Mouse (Mus musculus): ENCODE measurements around the gene Eml6. TPM values are rescaled to one million over a fixed set of nuclear protein-coding genes. Genes with fewer than 3 reads are reported as not detected.

Gene Eml6
- total RNA-seq, 1 experiment from 2014 or later = 0.70 TPM

GRCm38 (mm10) chr11:29801432-29802427 is 224.1 kb downstream of the Eml6 start:
- no peak for ATAC-seq (ENCODE audit: extremely low read depth, insufficient number of reproducible peaks, low FRiP score, poor library complexity, severe bottlenecking)

GRCm38 (mm10) chr11:29799839-29800238 is 226.0 kb downstream of the Eml6 start:
- no peak for ATAC-seq (ENCODE audit: extremely low read depth, insufficient number of reproducible peaks, low FRiP score, poor library complexity, severe bottlenecking)

GRCm38 (mm10) chr11:29795106-29795505 is 230.7 kb downstream of the Eml6 start:
- no peak for ATAC-seq (ENCODE audit: extremely low read depth, insufficient number of reproducible peaks, low FRiP score, poor library complexity, severe bottlenecking)

- ATAC-seq (ENCODE audit: extremely low read depth, insufficient number of reproducible peaks, low FRiP score, poor library complexity, severe bottlenecking) = no peak
Observed at GRCm38 (mm10) chr11:29794475-29794874, 231.4 kb downstream of the Eml6 start.

- no peak for ATAC-seq (ENCODE audit: extremely low read depth, insufficient number of reproducible peaks, low FRiP score, poor library complexity, severe bottlenecking)
Observed at GRCm38 (mm10) chr11:29790796-29791195, 235.0 kb downstream of the Eml6 start.

GRCm38 (mm10) chr11:29788921-29789638 is 236.8 kb downstream of the Eml6 start:
- ATAC-seq (ENCODE audit: extremely low read depth, insufficient number of reproducible peaks, low FRiP score, poor library complexity, severe bottlenecking) = no peak

GRCm38 (mm10) chr11:29788499-29788898 is 237.3 kb downstream of the Eml6 start:
- no peak for ATAC-seq (ENCODE audit: extremely low read depth, insufficient number of reproducible peaks, low FRiP score, poor library complexity, severe bottlenecking)

- peak; percentile 53 for ATAC-seq (ENCODE audit: extremely low read depth, insufficient number of reproducible peaks, low FRiP score, poor library complexity, severe bottlenecking)
Observed at GRCm38 (mm10) chr11:29787473-29787872, 238.4 kb downstream of the Eml6 start.

GRCm38 (mm10) chr11:29786583-29787219 is 239.1 kb downstream of the Eml6 start:
- peak; percentile 89 for ATAC-seq (ENCODE audit: extremely low read depth, insufficient number of reproducible peaks, low FRiP score, poor library complexity, severe bottlenecking)

GRCm38 (mm10) chr11:29779409-29780026 is 246.3 kb downstream of the Eml6 start:
- no peak for ATAC-seq (ENCODE audit: extremely low read depth, insufficient number of reproducible peaks, low FRiP score, poor library complexity, severe bottlenecking)

- no peak for ATAC-seq (ENCODE audit: extremely low read depth, insufficient number of reproducible peaks, low FRiP score, poor library complexity, severe bottlenecking)
Observed at GRCm38 (mm10) chr11:29778936-29779335, 246.9 kb downstream of the Eml6 start.

- no peak for ATAC-seq (ENCODE audit: extremely low read depth, insufficient number of reproducible peaks, low FRiP score, poor library complexity, severe bottlenecking)
Observed at GRCm38 (mm10) chr11:29777964-29778363, 247.9 kb downstream of the Eml6 start.

- ATAC-seq (ENCODE audit: extremely low read depth, insufficient number of reproducible peaks, low FRiP score, poor library complexity, severe bottlenecking) = no peak
Observed at GRCm38 (mm10) chr11:29774760-29775159, 251.1 kb downstream of the Eml6 start.

GRCm38 (mm10) chr11:29774296-29774695 is 251.5 kb downstream of the Eml6 start:
- ATAC-seq (ENCODE audit: extremely low read depth, insufficient number of reproducible peaks, low FRiP score, poor library complexity, severe bottlenecking) = no peak

GRCm38 (mm10) chr11:29772279-29772678 is 253.6 kb downstream of the Eml6 start:
- no peak for ATAC-seq (ENCODE audit: extremely low read depth, insufficient number of reproducible peaks, low FRiP score, poor library complexity, severe bottlenecking)

GRCm38 (mm10) chr11:29770666-29771400 is 255.0 kb downstream of the Eml6 start:
- ATAC-seq (ENCODE audit: extremely low read depth, insufficient number of reproducible peaks, low FRiP score, poor library complexity, severe bottlenecking) = no peak

- no peak for ATAC-seq (ENCODE audit: extremely low read depth, insufficient number of reproducible peaks, low FRiP score, poor library complexity, severe bottlenecking)
Observed at GRCm38 (mm10) chr11:29768523-29768922, 257.3 kb downstream of the Eml6 start.

- ATAC-seq (ENCODE audit: extremely low read depth, insufficient number of reproducible peaks, low FRiP score, poor library complexity, severe bottlenecking) = no peak
Observed at GRCm38 (mm10) chr11:29766313-29766982, 259.4 kb downstream of the Eml6 start.

Data from neutrophil, adult 5-6 weeks (primary cell).